In genomic region chr17:79737598-79737997, GRCm38 (mm10) we compare ENCODE assay signal across 25 mouse cellular contexts. TPM values are rescaled to one million over a fixed set of nuclear protein-coding genes. Genes with fewer than 3 reads are reported as not detected.
DNase-seq lines count a peak whose midpoint lies in the region; ATAC-seq and TF ChIP-seq lines count a peak whose summit lies in the region.
"Had no signal": no experiment of that assay in that cellular context is flagged by ENCODE, and none has a peak within 500 bp of the region (broad histone marks: within the 10 kb centered on the region; RNA-seq: fewer than 3 reads in every experiment).

No protein-coding gene starts in this region.

- H3K4me1 ChIP-seq in lung, postnatal 0 days (ENCODE audit: insufficient read depth, low read depth, low read length) = no peaks in the 10 kb centered on the region
- no peaks in the 10 kb centered on the region for H3K4me1 ChIP-seq in lung, adult 2 months (ENCODE audit: control insufficient read depth, insufficient read depth, low read length)
- H3K4me1 ChIP-seq in embryonic facial prominence, embryonic 10.5 days = peaks cover 44% of the 10 kb centered on the region
- H3K4me1 ChIP-seq in forebrain, embryonic 12.5 days = peaks cover 9% of the 10 kb centered on the region
- H3K4me1 ChIP-seq: forebrain, embryonic 13.5 days; hindbrain, embryonic 13.5 days; megakaryocyte, embryonic 14.5 days; neural tube, embryonic 13.5 days had no signal

- no peak for ATAC-seq in lung, postnatal 0 days
- ATAC-seq in forebrain, embryonic 12.5 days (ENCODE audit: low FRiP score) = no peak
- ATAC-seq: forebrain, embryonic 13.5 days; intestine, embryonic 16.5 days had no signal

- no peak for TF ChIP-seq POLR2A in lung, adult 2 months (IDR thresholded peaks at IDR 0.05; ENCODE audit: borderline replicate concordance, extremely low read depth, low read depth, low read length)

- no peak overlapping the region for H3K9ac ChIP-seq in lung, postnatal 0 days (replicated peaks; ENCODE audit: low read depth)
- H3K9ac ChIP-seq in forebrain, embryonic 12.5 days = no peak overlapping the region
- H3K9ac ChIP-seq: forebrain, embryonic 13.5 days; heart, embryonic 15.5 days; hindbrain, embryonic 13.5 days; limb, embryonic 13.5 days; midbrain, embryonic 12.5 days; neural tube, embryonic 13.5 days had no signal

- TF ChIP-seq CTCF in lung, postnatal 0 days (IDR thresholded peaks at IDR 0.05) = no peak
- TF ChIP-seq CTCF in lung, adult 2 months (IDR thresholded peaks at IDR 0.05; ENCODE audit: insufficient read depth, low read length) = no peak

- peak; percentile 27 for DNase-seq in gastrocnemius, postnatal 25 days
- DNase-seq in gastrocnemius, adult 8-10 months (ENCODE audit: low spot score in 2 of 2) = no peak
- DNase-seq in lung, postnatal 0 days (ENCODE audit: low spot score) = peak; percentile 10
- DNase-seq in lung, adult 2 months = no peak
- DNase-seq in embryonic facial prominence, embryonic 10.5 days (ENCODE audit: low spot score) = no peak
- no peak for DNase-seq in urinary bladder, postnatal 14 days (ENCODE audit: low spot score)
- DNase-seq: adrenal gland, postnatal 25 days; B cell, adult 2 months; cerebellum, adult 18-20 months; kidney, adult 9 months; lung, postnatal 4 days; right cerebral cortex, postnatal 4 days; thymus, postnatal 4 days had no signal

- no peak overlapping the region for H3K4me3 ChIP-seq in lung, postnatal 0 days (ENCODE audit: low read depth, low read length)
- H3K4me3 ChIP-seq in lung, adult 2 months (replicated peaks; ENCODE audit: extremely low read depth, low read depth, low read length) = no peak overlapping the region
- H3K4me3 ChIP-seq in embryonic facial prominence, embryonic 10.5 days = no peak overlapping the region
- no peak overlapping the region for H3K4me3 ChIP-seq in forebrain, embryonic 12.5 days (replicated peaks)
- H3K4me3 ChIP-seq: forebrain, embryonic 13.5 days; heart, embryonic 15.5 days; hindbrain, embryonic 13.5 days; left cerebral cortex, adult 2 months; limb, embryonic 13.5 days; midbrain, embryonic 12.5 days; neural tube, embryonic 13.5 days had no signal

- no peak overlapping the region for H3K4me2 ChIP-seq in lung, postnatal 0 days (replicated peaks; ENCODE audit: low read depth, low read length)
- H3K4me2 ChIP-seq in forebrain, embryonic 12.5 days = no peak overlapping the region
- H3K4me2 ChIP-seq: forebrain, embryonic 13.5 days; heart, embryonic 15.5 days; hindbrain, embryonic 13.5 days; limb, embryonic 13.5 days; liver, embryonic 11.5 days; midbrain, embryonic 12.5 days; neural tube, embryonic 13.5 days had no signal

- H3K9me3 ChIP-seq in lung, postnatal 0 days (ENCODE audit: low read length) = no peaks in the 10 kb centered on the region
- no peaks in the 10 kb centered on the region for H3K9me3 ChIP-seq in embryonic facial prominence, embryonic 10.5 days
- no peaks in the 10 kb centered on the region for H3K9me3 ChIP-seq in forebrain, embryonic 12.5 days
- H3K9me3 ChIP-seq: forebrain, embryonic 13.5 days; heart, embryonic 15.5 days; hindbrain, embryonic 13.5 days; limb, embryonic 13.5 days; midbrain, embryonic 12.5 days; neural tube, embryonic 13.5 days had no signal

- no peaks in the 10 kb centered on the region for H3K27me3 ChIP-seq in lung, postnatal 0 days (replicated peaks; ENCODE audit: insufficient read depth, low read length)
- peaks cover 16% of the 10 kb centered on the region; the same call in 1 of the 2 replicates for H3K27me3 ChIP-seq in embryonic facial prominence, embryonic 10.5 days (replicated peaks; ENCODE audit: low read depth, poor library complexity, severe bottlenecking)
- peaks cover 5% of the 10 kb centered on the region; the same call in 1 of the 2 replicates for H3K27me3 ChIP-seq in forebrain, embryonic 12.5 days
- H3K27me3 ChIP-seq: CH12.LX; forebrain, embryonic 13.5 days; neural tube, embryonic 13.5 days had no signal

- no peaks in the 10 kb centered on the region for H3K36me3 ChIP-seq in lung, postnatal 0 days (ENCODE audit: insufficient read depth, low read length)
- H3K36me3 ChIP-seq in embryonic facial prominence, embryonic 10.5 days (replicated peaks) = no peaks in the 10 kb centered on the region
- no peaks in the 10 kb centered on the region for H3K36me3 ChIP-seq in forebrain, embryonic 12.5 days (replicated peaks)
- H3K36me3 ChIP-seq: heart, embryonic 15.5 days; hindbrain, embryonic 13.5 days; limb, embryonic 13.5 days; midbrain, embryonic 12.5 days; neural tube, embryonic 13.5 days had no signal

- H3K27ac ChIP-seq in lung, postnatal 0 days (ENCODE audit: low read length) = no peak overlapping the region
- H3K27ac ChIP-seq in embryonic facial prominence, embryonic 10.5 days (replicated peaks) = 0 out of 2 replicates have a peak overlapping the region, but pooled peaks have one; percentile 12
- H3K27ac ChIP-seq in forebrain, embryonic 12.5 days = no peak overlapping the region
- H3K27ac ChIP-seq: forebrain, embryonic 13.5 days; heart, embryonic 15.5 days; hindbrain, embryonic 13.5 days; left cerebral cortex, adult 2 months; limb, embryonic 13.5 days; midbrain, embryonic 12.5 days; neural tube, embryonic 13.5 days had no signal

- TF ChIP-seq EP300 in lung, postnatal 0 days (IDR thresholded peaks at IDR 0.05) = no peak

- WGBS in lung, postnatal 0 days = 71% methylated on average over 3 of the region's 3 CpGs
- 63% methylated on average over 3 of the region's 3 CpGs for WGBS in lung, adult 2 months
- 69% methylated on average over 3 of the region's 3 CpGs for WGBS in embryonic facial prominence, embryonic 10.5 days
- WGBS in forebrain, embryonic 12.5 days = 77% methylated on average over 3 of the region's 3 CpGs

RNA-seq across cellular contexts. Expression of gene Cyp1b1, which starts 22.7 kb away (rescaled TPM):
- total RNA-seq in gastrocnemius, postnatal 25 days (2021) = under 1 TPM; 0.27 to 0.54 TPM
- total RNA-seq in gastrocnemius, adult 8-10 months (2022) = under 1 TPM; 0.19 to 0.72 (median 0.54) TPM
- polyA plus RNA-seq in lung, postnatal 0 days (2015; fragmentation: Nextera tagmentation; extraction: Ambion mirVana) = 1.7 and 1.9 TPM in 2 replicates
- 7.3 and 9.5 TPM in 2 replicates for polyA plus RNA-seq in lung, adult 2 months (2012; rRNA removed)
- 4.0 and 6.1 TPM in 2 replicates for polyA plus RNA-seq in embryonic facial prominence, embryonic 10.5 days (2016; fragmentation: Nextera tagmentation; extraction: Ambion mirVana)
- polyA plus RNA-seq in forebrain, embryonic 12.5 days (2016; fragmentation: Nextera tagmentation; extraction: Ambion mirVana) = 3.5 and 3.9 TPM in 2 replicates
- total RNA-seq: CH12.LX had no signal

Comparison
In these comparisons a context has a peak if more than half of its experiments do, and no peak if none do; other contexts are left out.
1. DNase-seq: peak in gastrocnemius, postnatal 25 days (single experiment) and lung, postnatal 0 days (single experiment); none in gastrocnemius, adult 8-10 months (0 of 2), lung, adult 2 months (single experiment), embryonic facial prominence, embryonic 10.5 days (single experiment) and urinary bladder, postnatal 14 days (single experiment).